Mouse (Mus musculus) bone marrow macrophage, adult 2 months (primary cell): ENCODE measurements around the gene Grip1.

Source experiments
- CTCF ChIP-seq: IDR thresholded peaks from 2 replicates; pipeline ENCODE4 v1.5.1; 2012; ENCODE audit warnings: low read depth, mild to moderate bottlenecking, low read length, moderate library complexity
- POLR2A ChIP-seq: IDR thresholded peaks from 2 replicates; pipeline ENCODE4 v1.6.1; 2012; ENCODE audit warnings: mild to moderate bottlenecking, low read depth, low read length, borderline replicate concordance

DNA sequence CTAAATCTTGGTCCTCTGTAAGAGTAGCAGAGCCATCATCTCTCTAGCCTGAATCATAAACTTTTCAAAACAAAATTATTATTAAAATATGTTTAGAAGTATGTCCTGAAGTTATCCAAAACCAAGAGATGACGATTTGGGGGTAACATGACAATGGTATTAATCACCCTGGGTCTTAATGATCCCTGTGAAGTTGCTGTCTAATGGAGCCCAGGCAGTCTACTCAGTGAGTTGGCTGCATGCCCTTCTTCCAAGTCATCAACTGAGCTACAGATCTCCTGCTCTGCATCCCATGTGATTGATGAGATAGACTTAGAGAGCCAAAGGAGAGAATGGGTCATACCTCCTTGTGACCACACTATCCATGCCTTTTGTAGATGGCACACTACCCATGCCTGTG is 433.1 kb downstream of the Grip1 start:
- TF ChIP-seq CTCF (no peak), POLR2A (no peak)
